Mouse (Mus musculus) bone marrow, adult 2 months (tissue): ENCODE data around the gene Thbs1.

Experiments used
- CTCF ChIP-seq: fragments of 200-500 bp; IDR thresholded peaks from 2 replicates; pipeline ENCODE4 v1.5.1; 2011; ENCODE audit warnings: low read length, control low read depth; ENCODE audit not compliant: control insufficient read depth, insufficient read depth
- POLR2A ChIP-seq: fragments of 200-500 bp; IDR thresholded peaks from 2 replicates; pipeline ENCODE4 v1.6.1; 2011; ENCODE audit warnings: low read depth, mild to moderate bottlenecking, control low read depth, low read length, borderline replicate concordance; ENCODE audit not compliant: control insufficient read depth

DNA sequence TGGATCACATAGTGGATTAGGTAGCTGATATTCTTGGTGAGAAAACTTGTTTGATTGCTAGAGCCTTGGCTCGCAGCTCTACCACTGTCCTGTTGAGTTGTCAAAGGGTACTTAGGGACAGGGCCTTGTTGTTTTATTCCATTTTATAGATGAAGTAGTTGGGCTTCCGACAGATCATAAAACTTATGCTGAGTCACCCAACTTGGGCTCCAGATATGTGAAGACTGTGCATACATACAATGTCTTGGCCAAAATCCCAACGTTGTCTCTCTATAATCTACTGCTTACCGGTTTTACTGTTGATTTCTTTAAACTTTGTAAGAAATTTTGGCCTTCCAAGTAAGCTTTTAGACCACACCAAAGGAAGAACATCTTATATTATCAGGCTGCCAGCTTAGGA, 36.5 kb upstream of the Thbs1 start:
- TF ChIP-seq CTCF, result no peak
- TF ChIP-seq POLR2A, result no peak
